Mouse (Mus musculus) stomach, postnatal 0 days (tissue): Measurements from ENCODE around the gene Cdc42ep5.

ENCODE experiments used
- CTCF ChIP-seq: IDR thresholded peaks from 2 replicates; pipeline ENCODE4 v1.5.1; 2016; ENCODE audit warnings: antibody characterized with exemption, low read depth, mild to moderate bottlenecking, moderate library complexity
- EP300 ChIP-seq: optimal IDR thresholded peaks from 2 replicates; pipeline ENCODE3; 2016; ENCODE audit warnings: antibody characterized with exemption

DNA sequence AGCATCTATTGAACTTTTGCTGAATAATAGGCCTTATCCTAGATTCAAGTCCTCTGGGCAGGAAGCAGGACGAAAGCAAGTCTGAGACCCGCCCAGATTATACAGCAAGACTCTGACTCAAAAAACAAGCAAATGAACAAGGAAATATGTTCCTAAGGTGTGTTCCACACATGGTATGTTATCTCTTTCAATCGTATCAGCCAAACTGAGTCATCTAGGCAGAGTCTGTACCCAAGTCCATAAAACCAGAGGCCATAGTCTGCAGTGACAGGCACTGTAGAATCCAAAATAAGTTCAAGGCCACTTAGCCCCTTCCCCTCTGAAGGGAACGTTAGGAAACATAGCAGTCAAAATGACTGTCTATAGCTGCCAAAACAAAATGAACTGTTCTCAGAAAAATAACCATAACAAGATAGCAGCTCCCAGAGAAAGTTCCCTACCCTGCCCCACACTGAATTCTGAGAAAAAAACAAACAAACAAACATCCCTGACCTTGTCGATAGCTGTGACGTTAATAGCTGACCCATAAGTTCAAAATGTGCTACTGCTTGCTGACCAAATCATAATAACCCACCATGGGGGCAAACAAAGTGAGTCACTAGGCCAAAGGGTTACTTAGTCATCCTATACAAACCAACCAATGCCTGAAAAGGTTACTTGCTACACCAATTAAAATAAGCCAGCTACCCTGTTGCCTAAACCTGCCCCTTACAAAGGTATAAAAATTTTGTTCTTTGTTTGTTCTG lies 5.7 kb upstream of the Cdc42ep5 start:
- TF ChIP-seq EP300 = no peak
- no peak for TF ChIP-seq CTCF
